Mouse (Mus musculus): ENCODE data around the gene Nmt1. TPM values are rescaled to one million over a fixed set of nuclear protein-coding genes. Genes with fewer than 3 reads are reported as not detected.

Gene Nmt1
- polyA plus RNA-seq, 1 experiment, result 101 TPM

DNA sequence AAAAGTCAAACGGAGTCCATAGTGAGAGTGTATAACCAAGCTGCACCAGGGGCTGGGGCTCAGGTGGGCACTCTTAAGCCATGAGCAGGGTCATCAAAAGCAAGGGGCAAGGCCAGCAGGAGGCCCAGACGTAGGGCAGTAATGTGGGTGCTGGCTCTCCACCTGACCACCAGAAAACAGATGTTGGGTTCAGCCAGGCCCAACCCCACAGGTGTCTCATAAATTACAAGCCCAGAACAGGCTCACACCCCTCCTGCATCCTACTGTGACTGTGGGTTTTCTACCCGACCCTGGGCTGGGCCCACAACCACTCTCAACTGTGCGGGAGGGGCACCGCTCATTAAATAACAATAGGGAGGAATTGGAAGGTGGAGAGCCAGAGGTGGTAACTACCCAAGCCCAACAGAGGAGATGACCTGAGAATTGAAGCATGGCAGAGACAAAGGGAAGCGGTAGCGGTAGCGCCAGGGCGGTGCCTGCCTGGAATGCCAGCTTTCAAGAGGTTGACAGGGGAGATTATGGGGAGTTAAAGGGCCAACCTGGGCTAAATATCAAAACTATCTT is 67.2 kb downstream of the Nmt1 start:
- Histone ChIP-seq H3K9ac (ENCODE audit: low read depth, poor library complexity, severe bottlenecking) (peak overlapping the region; percentile 30), H3K27me3 (ENCODE audit: control insufficient read depth, insufficient read depth, low read length, poor library complexity, severe bottlenecking) (no peaks in the 10 kb centered on the region), H3K4me3 (ENCODE audit: low read depth, low read length) (no peak overlapping the region), H3K4me1 (ENCODE audit: control insufficient read depth, insufficient read depth, low read length) (peaks cover 12% of the 10 kb centered on the region), H3K27ac (ENCODE audit: insufficient read depth, low read length) (peak overlapping the region; percentile 74), H3K9me3 (replicated peaks; ENCODE audit: control insufficient read depth, insufficient read depth, low read length, poor library complexity, severe bottlenecking) (no peaks in the 10 kb centered on the region), H3K36me3 (ENCODE audit: control insufficient read depth, insufficient read depth, low read length, poor library complexity, severe bottlenecking) (no peaks in the 10 kb centered on the region)
- TF ChIP-seq CTCF (IDR thresholded peaks at IDR 0.05; ENCODE audit: low read depth, low read length) (no peak), EP300 (IDR thresholded peaks at IDR 0.05; ENCODE audit: insufficient read depth, low read depth, low read length) (0 out of 2 replicates have a peak, but pooled peaks have one; percentile 32)

DNA sequence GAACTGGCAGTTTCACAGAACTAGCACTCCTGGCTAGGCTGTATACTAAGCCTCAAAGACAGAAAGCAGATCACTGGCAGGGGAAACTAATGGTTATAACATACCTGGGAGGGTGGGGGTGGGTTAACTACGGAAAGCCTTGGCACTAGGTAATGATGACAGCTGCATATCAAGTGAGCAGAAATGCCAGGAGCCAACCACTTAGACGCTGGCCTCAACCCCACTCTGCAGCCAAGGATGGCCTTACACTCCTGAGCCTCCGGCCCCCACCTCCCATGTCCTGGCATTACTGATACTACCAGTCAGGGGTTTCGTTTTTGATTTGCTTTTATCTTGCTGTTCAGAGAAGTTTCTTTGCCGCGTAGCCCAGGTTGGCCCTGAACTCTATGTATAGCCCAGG is 67.8 kb downstream of the Nmt1 start:
- no peaks in the 10 kb centered on the region for H3K27me3 ChIP-seq (ENCODE audit: control insufficient read depth, insufficient read depth, low read length, poor library complexity, severe bottlenecking)
- no peaks in the 10 kb centered on the region for H3K36me3 ChIP-seq (ENCODE audit: control insufficient read depth, insufficient read depth, low read length, poor library complexity, severe bottlenecking)
- no peaks in the 10 kb centered on the region for H3K9me3 ChIP-seq (replicated peaks; ENCODE audit: control insufficient read depth, insufficient read depth, low read length, poor library complexity, severe bottlenecking)
- no peak overlapping the region for H3K4me3 ChIP-seq (ENCODE audit: low read depth, low read length)
- H3K4me1 ChIP-seq (ENCODE audit: control insufficient read depth, insufficient read depth, low read length), result peaks cover 12% of the 10 kb centered on the region
- H3K9ac ChIP-seq (ENCODE audit: low read depth, poor library complexity, severe bottlenecking), result no peak overlapping the region
- 0 out of 2 replicates have a peak overlapping the region, but pooled peaks have one; percentile 12 for H3K27ac ChIP-seq (ENCODE audit: insufficient read depth, low read length)
- no peak for TF ChIP-seq POLR2A (IDR thresholded peaks at IDR 0.05; ENCODE audit: insufficient read depth, low read length)

DNA sequence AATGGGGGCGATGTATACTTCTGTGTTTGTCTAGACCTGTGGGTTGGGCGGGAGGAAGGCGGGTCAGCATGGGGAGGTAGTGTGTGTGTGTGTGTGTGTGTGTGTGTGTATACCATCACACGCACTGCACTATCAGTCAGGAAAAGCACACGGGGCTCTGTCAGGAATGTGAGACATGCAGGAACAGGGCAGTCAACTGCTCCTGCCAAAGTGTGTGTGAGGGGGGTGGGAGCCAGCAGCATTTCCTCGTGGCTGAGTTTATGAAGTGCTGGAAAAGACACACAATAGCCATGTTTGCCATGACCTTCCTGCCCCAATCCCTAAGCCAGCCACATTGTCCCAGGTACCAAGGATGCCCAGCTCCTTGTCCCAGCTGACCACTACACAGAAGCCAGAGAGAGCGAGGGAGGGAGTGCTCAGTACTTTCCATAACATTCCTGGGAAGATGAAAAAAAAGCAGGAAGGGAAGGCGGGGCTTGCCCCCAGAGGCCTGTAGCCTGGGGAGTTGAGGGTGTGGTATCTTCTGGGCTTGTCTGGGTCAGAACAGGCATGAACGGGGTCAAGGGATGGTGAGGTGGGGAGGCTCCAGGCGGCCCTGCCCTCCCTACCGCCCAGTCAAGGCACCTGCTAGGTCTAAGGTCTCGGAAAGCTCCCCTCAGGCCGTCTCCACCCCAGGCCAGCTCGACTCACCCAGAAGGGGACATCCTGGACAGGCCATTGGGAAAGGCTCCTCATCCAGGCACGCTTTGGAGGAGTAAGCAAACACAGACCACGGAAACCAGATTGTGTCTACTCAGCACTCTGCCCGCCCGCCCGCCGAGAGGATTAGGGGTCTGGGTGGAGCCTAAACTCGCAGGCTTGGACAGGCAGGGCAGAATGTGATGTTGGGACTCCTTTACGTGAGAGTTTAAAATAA is 69.2 kb downstream of the Nmt1 start:
- TF ChIP-seq POLR2A (IDR thresholded peaks at IDR 0.05; ENCODE audit: insufficient read depth, low read length) (no peak), EP300 (IDR thresholded peaks at IDR 0.05; ENCODE audit: insufficient read depth, low read depth, low read length) (no peak), CTCF (IDR thresholded peaks at IDR 0.05; ENCODE audit: low read depth, low read length) (no peak)
- Histone ChIP-seq H3K27ac (ENCODE audit: insufficient read depth, low read length) (peak overlapping the region; percentile 26), H3K9me3 (replicated peaks; ENCODE audit: control insufficient read depth, insufficient read depth, low read length, poor library complexity, severe bottlenecking) (no peaks in the 10 kb centered on the region), H3K4me1 (ENCODE audit: control insufficient read depth, insufficient read depth, low read length) (peaks cover 12% of the 10 kb centered on the region), H3K4me3 (ENCODE audit: low read depth, low read length) (0 out of 2 replicates have a peak overlapping the region, but pooled peaks have one; percentile 3), H3K36me3 (ENCODE audit: control insufficient read depth, insufficient read depth, low read length, poor library complexity, severe bottlenecking) (no peaks in the 10 kb centered on the region), H3K9ac (ENCODE audit: low read depth, poor library complexity, severe bottlenecking) (peak overlapping the region; percentile 24; the same call in 1 of the 2 replicates), H3K27me3 (ENCODE audit: control insufficient read depth, insufficient read depth, low read length, poor library complexity, severe bottlenecking) (no peaks in the 10 kb centered on the region)

DNA sequence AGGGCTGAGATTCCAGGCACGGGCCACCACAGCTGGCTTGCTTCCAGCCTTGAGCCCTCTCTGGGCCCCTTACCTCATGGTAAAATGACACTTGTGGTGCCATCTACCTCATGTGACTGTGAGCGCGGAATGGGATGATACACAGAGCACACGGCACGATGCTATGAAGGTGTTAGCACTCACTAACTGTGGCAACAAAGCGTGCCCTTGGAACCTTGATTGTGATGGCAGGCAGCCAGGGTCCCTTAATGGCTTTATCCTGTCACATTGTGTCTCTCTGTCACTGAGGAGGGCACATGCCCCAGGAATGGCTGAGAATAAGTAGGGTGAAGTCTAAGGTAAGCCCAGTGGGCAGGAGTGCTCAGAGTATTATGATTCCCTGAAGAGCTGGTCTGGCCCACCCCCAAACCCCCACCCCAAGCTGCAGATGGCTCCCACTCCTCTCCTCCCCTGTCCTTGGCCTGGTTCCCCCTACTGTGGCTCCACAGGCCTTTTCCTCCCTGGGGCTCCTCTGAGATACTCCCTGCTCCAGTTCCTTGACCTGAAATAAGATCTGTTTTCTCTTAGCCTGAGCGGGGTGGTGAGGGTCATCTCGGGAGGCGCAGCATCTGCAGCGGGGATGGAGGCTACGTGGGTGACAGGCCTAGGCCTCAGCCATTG is 70.7 kb downstream of the Nmt1 start:
- H3K36me3 ChIP-seq (ENCODE audit: control insufficient read depth, insufficient read depth, low read length, poor library complexity, severe bottlenecking), result no peaks in the 10 kb centered on the region
- no peaks in the 10 kb centered on the region for H3K9me3 ChIP-seq (replicated peaks; ENCODE audit: control insufficient read depth, insufficient read depth, low read length, poor library complexity, severe bottlenecking)
- no peak overlapping the region for H3K27ac ChIP-seq (ENCODE audit: insufficient read depth, low read length)
- no peaks in the 10 kb centered on the region for H3K27me3 ChIP-seq (ENCODE audit: control insufficient read depth, insufficient read depth, low read length, poor library complexity, severe bottlenecking)
- no peak overlapping the region for H3K9ac ChIP-seq (ENCODE audit: low read depth, poor library complexity, severe bottlenecking)
- H3K4me1 ChIP-seq (ENCODE audit: control insufficient read depth, insufficient read depth, low read length), result peaks cover 12% of the 10 kb centered on the region
- no peak overlapping the region for H3K4me3 ChIP-seq (ENCODE audit: low read depth, low read length)
- TF ChIP-seq CTCF (IDR thresholded peaks at IDR 0.05; ENCODE audit: low read depth, low read length) (no peak), EP300 (IDR thresholded peaks at IDR 0.05; ENCODE audit: insufficient read depth, low read depth, low read length) (no peak), POLR2A (IDR thresholded peaks at IDR 0.05; ENCODE audit: insufficient read depth, low read length) (no peak)

DNA sequence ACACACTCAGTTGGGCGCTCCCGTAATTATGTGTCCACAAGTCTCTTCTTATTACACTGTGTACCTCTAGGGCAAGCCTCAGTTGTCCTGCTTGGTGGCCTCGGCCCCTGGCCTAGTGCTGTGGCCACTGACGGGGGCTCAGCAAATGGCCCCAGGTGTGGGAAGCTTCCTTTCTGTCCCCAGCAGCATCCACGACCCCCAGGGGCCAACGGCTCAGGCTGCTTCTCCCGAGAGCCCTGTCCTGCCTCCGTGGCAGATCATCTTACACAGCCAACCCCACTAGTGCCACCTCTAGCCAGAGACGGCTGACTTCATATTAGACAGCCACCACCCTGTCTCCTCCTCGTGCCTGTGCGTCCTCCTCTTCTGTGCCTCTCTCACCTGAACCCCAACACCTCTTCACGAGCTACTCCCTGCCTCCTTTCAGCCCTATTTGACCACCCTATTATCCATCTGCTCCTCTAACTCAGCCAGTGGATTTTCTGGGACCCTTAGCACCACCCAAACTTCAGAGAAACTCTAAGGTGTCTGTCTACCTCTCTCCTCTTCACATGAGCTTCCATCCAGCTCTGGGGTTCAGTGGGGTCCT is 71.5 kb downstream of the Nmt1 start:
- peaks cover 5% of the 10 kb centered on the region for H3K4me1 ChIP-seq (ENCODE audit: control insufficient read depth, insufficient read depth, low read length)
- H3K9me3 ChIP-seq (replicated peaks; ENCODE audit: control insufficient read depth, insufficient read depth, low read length, poor library complexity, severe bottlenecking), result no peaks in the 10 kb centered on the region
- no peaks in the 10 kb centered on the region for H3K36me3 ChIP-seq (ENCODE audit: control insufficient read depth, insufficient read depth, low read length, poor library complexity, severe bottlenecking)
- H3K4me3 ChIP-seq (ENCODE audit: low read depth, low read length), result no peak overlapping the region
- H3K9ac ChIP-seq (ENCODE audit: low read depth, poor library complexity, severe bottlenecking), result no peak overlapping the region
- no peaks in the 10 kb centered on the region for H3K27me3 ChIP-seq (ENCODE audit: control insufficient read depth, insufficient read depth, low read length, poor library complexity, severe bottlenecking)
- no peak overlapping the region for H3K27ac ChIP-seq (ENCODE audit: insufficient read depth, low read length)
- TF ChIP-seq CTCF (IDR thresholded peaks at IDR 0.05; ENCODE audit: low read depth, low read length) (no peak), POLR2A (IDR thresholded peaks at IDR 0.05; ENCODE audit: insufficient read depth, low read length) (no peak), EP300 (IDR thresholded peaks at IDR 0.05; ENCODE audit: insufficient read depth, low read depth, low read length) (no peak)

Measured in ES-Bruce4 (cell line).